Mouse (Mus musculus) testis, adult 10 weeks (tissue): ENCODE results near the gene OR5BS1P. TPM values are rescaled to one million over a fixed set of nuclear protein-coding genes. Genes with fewer than 3 reads are reported as not detected.

Experiments
- polyA plus RNA-seq: library from polyadenylated mRNA; stranded (reverse); fragments of 350-450 nt; fragmentation: Illumina TruSeq; extraction: RNeasy Lipid Tissue Mini Kit (QIAGEN cat#74804); gene quantifications from one replicate; pipeline ENCODE4 v1.2.3, GENCODE M21; 2014; ENCODE audit warnings: low read depth, low replicate concordance

Gene OR5BS1P
- not detected for polyA plus RNA-seq

GRCm38 (mm10) chr15:98469596-98469995 is at the start of gene OR5BS1P:
Gene OR5BS1P (plus strand): TSS chr15:98469896.

DNA sequence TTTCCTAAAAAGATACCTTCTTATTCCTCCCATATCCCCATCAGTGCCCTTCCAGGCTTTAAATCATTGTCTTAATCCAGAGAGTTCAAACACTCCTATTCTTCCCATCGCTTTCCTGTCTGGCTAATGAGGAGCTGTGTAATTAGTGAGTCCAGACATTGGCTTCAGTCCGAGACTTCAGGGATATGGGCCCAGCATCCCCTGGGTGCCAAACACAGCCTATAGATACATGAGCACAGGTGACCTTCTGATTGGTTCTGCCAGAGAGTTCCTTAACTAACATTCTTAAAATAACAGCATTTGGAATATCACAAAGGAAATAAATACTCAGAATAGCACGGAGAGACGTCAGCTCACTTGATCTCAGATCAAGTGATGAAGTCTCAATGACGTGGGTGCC is 38.8 kb upstream of the OR5BS1P start, which contains the start of gene Olfr282:
Gene Olfr282, plus strand, starts transcription at position 301 of the 400 bp plus-strand sequence.

GRCm38 (mm10) chr15:98452288-98452687 is 17.4 kb upstream of the OR5BS1P start, which contains the start of gene Olfr281:
Gene Olfr281 (plus strand): TSS chr15:98452588.

GRCm38 (mm10) chr15:98482701-98483100 is 13.0 kb downstream of the OR5BS1P start, which contains the start of gene Lalba:
Gene Lalba (minus strand): TSS chr15:98482721.

GRCm38 (mm10) chr15:98492102-98492501 is 22.4 kb downstream of the OR5BS1P start, which contains the start of gene Olfr279:
Gene Olfr279 (plus strand): TSS chr15:98492402.

Other genes starting within 250 kb of the OR5BS1P start
- gene Gm44579, start 248.9 kb upstream of the OR5BS1P start, polyA plus RNA-seq = not detected
- gene Olfr287, start 248.8 kb upstream of the OR5BS1P start, polyA plus RNA-seq = not detected
- gene Olfr286, start 235.4 kb upstream of the OR5BS1P start, polyA plus RNA-seq = not detected
- gene H1fnt, start 212.6 kb upstream of the OR5BS1P start, polyA plus RNA-seq = 79.5 TPM
- 0.67 TPM for gene Zfp641, start 173.7 kb upstream of the OR5BS1P start, polyA plus RNA-seq
- gene Olfr285, start 152.5 kb upstream of the OR5BS1P start, polyA plus RNA-seq = not detected
- gene Olfr284, start 128.9 kb upstream of the OR5BS1P start, polyA plus RNA-seq = not detected
- gene Olfr283, start 89.0 kb upstream of the OR5BS1P start, polyA plus RNA-seq = not detected
- gene Olfr282, start 38.7 kb upstream of the OR5BS1P start, polyA plus RNA-seq = not detected
- gene Olfr281, start 17.3 kb upstream of the OR5BS1P start, polyA plus RNA-seq = not detected
- gene Lalba, start 12.8 kb downstream of the OR5BS1P start, polyA plus RNA-seq = not detected
- gene Olfr279, start 22.5 kb downstream of the OR5BS1P start, polyA plus RNA-seq = not detected
- gene Kansl2, start 64.4 kb downstream of the OR5BS1P start, polyA plus RNA-seq = 23.9 TPM
- gene Ccnt1, start 101.0 kb downstream of the OR5BS1P start, polyA plus RNA-seq = 50.1 TPM
- 141 TPM for gene 4930415O20Rik, start 101.1 kb downstream of the OR5BS1P start, polyA plus RNA-seq
- 1.2 TPM for gene Adcy6, start 140.2 kb downstream of the OR5BS1P start, polyA plus RNA-seq
- not detected for gene Cacnb3, start 160.9 kb downstream of the OR5BS1P start, polyA plus RNA-seq
- 2.1 TPM for gene Ddx23, start 193.0 kb downstream of the OR5BS1P start, polyA plus RNA-seq
- not detected for gene Rnd1, start 207.6 kb downstream of the OR5BS1P start, polyA plus RNA-seq
- gene Ccdc65, start 238.3 kb downstream of the OR5BS1P start, polyA plus RNA-seq = 127 TPM